9 mouse cellular contexts compared by ENCODE assay signal in the genomic region with DNA sequence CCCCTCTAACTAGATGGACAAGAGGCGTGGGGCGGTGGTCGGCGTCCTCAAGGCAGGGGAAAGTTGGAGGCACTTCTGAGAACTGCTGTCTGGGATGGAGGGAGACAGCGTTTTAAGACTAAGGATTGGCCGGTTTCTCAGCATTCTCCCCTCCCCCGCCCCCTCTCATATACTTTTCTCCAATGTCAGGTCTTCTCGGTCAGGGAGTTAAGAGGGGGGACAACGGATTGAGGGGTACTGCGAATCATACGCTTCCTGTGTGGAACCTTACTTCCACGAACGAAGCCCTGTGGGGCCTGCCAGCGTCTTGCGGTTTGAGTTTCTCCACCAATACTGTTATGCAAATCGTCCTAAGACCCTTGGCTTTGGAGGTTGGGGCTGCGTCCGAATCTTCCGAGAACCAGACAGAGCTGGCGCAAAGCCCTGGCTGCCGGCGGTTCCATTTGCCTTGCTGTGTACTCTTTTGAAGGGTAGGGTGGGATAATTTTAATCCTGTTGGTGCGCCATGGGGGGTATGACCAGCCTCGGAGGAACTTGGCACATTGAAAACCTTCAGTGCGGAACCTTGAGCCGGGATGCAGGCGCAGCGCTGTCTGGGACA. TPM values are rescaled to one million over a fixed set of nuclear protein-coding genes. Genes with fewer than 3 reads are reported as not detected.
DNase-seq lines count a peak whose midpoint lies in the region; ATAC-seq lines count a peak whose summit lies in the region.
"Had no signal": no experiment of that assay in that cellular context is flagged by ENCODE, and none has a peak within 500 bp of the region (broad histone marks: within the 10 kb centered on the region; RNA-seq: fewer than 3 reads in every experiment).

No protein-coding gene starts in this region.

- peak overlapping the region; percentile 100 for H3K4me2 ChIP-seq in limb, embryonic 11.5 days (ENCODE audit: low read depth, severe bottlenecking)
- H3K4me2 ChIP-seq in stomach, embryonic 16.5 days (ENCODE audit: low read depth, low read length), result peak overlapping the region; percentile 100

- no peaks in the 10 kb centered on the region for H3K9me3 ChIP-seq in forebrain, embryonic 10.5 days
- H3K9me3 ChIP-seq in limb, embryonic 11.5 days (ENCODE audit: control insufficient read depth, low read length), result no peaks in the 10 kb centered on the region
- no peaks in the 10 kb centered on the region for H3K9me3 ChIP-seq in midbrain, embryonic 10.5 days (replicated peaks)
- H3K9me3 ChIP-seq in stomach, embryonic 16.5 days (replicated peaks; ENCODE audit: control insufficient read depth, low read length), result no peaks in the 10 kb centered on the region

- DNase-seq in CD4-positive helper T cell, adult 2 months (ENCODE audit: low read depth, low spot score), result peak; percentile 29
- DNase-seq in R1 (ENCODE audit: low read depth, low spot score), result peak; percentile 91
- peak; percentile 46 for DNase-seq in forebrain, embryonic 10.5 days (ENCODE audit: extremely low spot score, low spot score)
- DNase-seq in heart, postnatal 4 days, result peak; percentile 12
- DNase-seq in limb, embryonic 11.5 days (ENCODE audit: low spot score), result peak; percentile 63
- DNase-seq in midbrain, embryonic 10.5 days (ENCODE audit: low spot score), result peak; percentile 62
- no peak for DNase-seq in left cerebral cortex, adult 18-20 months (ENCODE audit: low spot score in 2 of 2)

- H3K27ac ChIP-seq in forebrain, embryonic 10.5 days, result peak overlapping the region; percentile 51; the same call in 1 of the 2 replicates
- H3K27ac ChIP-seq in limb, embryonic 11.5 days (replicated peaks; ENCODE audit: low read depth, low read length), result no peak overlapping the region
- H3K27ac ChIP-seq in midbrain, embryonic 10.5 days (replicated peaks), result peak overlapping the region; percentile 72; the same call in 1 of the 2 replicates
- H3K27ac ChIP-seq in stomach, embryonic 16.5 days (ENCODE audit: low read length), result no peak overlapping the region

- WGBS in forebrain, embryonic 10.5 days, result 1% methylated on average over 28 of the region's 28 CpGs
- under 1% methylated on average over 28 of the region's 28 CpGs for WGBS in limb, embryonic 11.5 days
- under 1% methylated on average over 28 of the region's 28 CpGs for WGBS in midbrain, embryonic 10.5 days
- WGBS in stomach, embryonic 16.5 days, result 2% methylated on average over 28 of the region's 28 CpGs

- ATAC-seq in limb, embryonic 11.5 days (ENCODE audit: insufficient number of reproducible peaks, low FRiP score, low TSS enrichment, low read depth), result no peak
- ATAC-seq in stomach, embryonic 16.5 days (ENCODE audit: insufficient read depth, low FRiP score), result no peak

- peaks cover 34% of the 10 kb centered on the region for H3K4me1 ChIP-seq in forebrain, embryonic 10.5 days
- 0 out of 2 replicates have a peak, but pooled peaks cover 2% of the 10 kb centered on the region for H3K4me1 ChIP-seq in limb, embryonic 11.5 days (ENCODE audit: control insufficient read depth, insufficient read depth, low read length)
- H3K4me1 ChIP-seq in midbrain, embryonic 10.5 days, result peaks cover 34% of the 10 kb centered on the region
- H3K4me1 ChIP-seq in stomach, embryonic 16.5 days (ENCODE audit: control insufficient read depth, insufficient read depth, low read length), result 0 out of 2 replicates have a peak, but pooled peaks cover 6% of the 10 kb centered on the region

- no peaks in the 10 kb centered on the region for H3K36me3 ChIP-seq in forebrain, embryonic 10.5 days (replicated peaks)
- H3K36me3 ChIP-seq in limb, embryonic 11.5 days (ENCODE audit: control insufficient read depth, insufficient read depth, low read length), result no peaks in the 10 kb centered on the region
- no peaks in the 10 kb centered on the region for H3K36me3 ChIP-seq in midbrain, embryonic 10.5 days
- no peaks in the 10 kb centered on the region for H3K36me3 ChIP-seq in stomach, embryonic 16.5 days (ENCODE audit: control insufficient read depth, insufficient read depth, low read length)

- no peak overlapping the region for H3K9ac ChIP-seq in limb, embryonic 11.5 days (ENCODE audit: low read length)
- peak overlapping the region; percentile 75 for H3K9ac ChIP-seq in stomach, embryonic 16.5 days (ENCODE audit: low read length)

- H3K27me3 ChIP-seq in forebrain, embryonic 10.5 days (ENCODE audit: poor library complexity, severe bottlenecking), result peaks cover 68% of the 10 kb centered on the region
- peaks cover 22% of the 10 kb centered on the region for H3K27me3 ChIP-seq in limb, embryonic 11.5 days (ENCODE audit: control insufficient read depth, insufficient read depth, low read length)
- H3K27me3 ChIP-seq in midbrain, embryonic 10.5 days (ENCODE audit: low read depth, poor library complexity, severe bottlenecking), result peaks cover 56% of the 10 kb centered on the region
- H3K27me3 ChIP-seq in stomach, embryonic 16.5 days (ENCODE audit: control insufficient read depth, insufficient read depth, low read length), result peaks cover 15% of the 10 kb centered on the region

- peak overlapping the region; percentile 73 for H3K4me3 ChIP-seq in forebrain, embryonic 10.5 days
- peak overlapping the region; percentile 57 for H3K4me3 ChIP-seq in limb, embryonic 11.5 days (ENCODE audit: low read depth, low read length)
- peak overlapping the region; percentile 75 for H3K4me3 ChIP-seq in midbrain, embryonic 10.5 days
- peak overlapping the region; percentile 79 for H3K4me3 ChIP-seq in stomach, embryonic 16.5 days (replicated peaks; ENCODE audit: low read length)

RNA-seq across cellular contexts. Expression of a gene that starts 1.0 kb away (rescaled TPM):
- polyA plus RNA-seq in forebrain, embryonic 10.5 days (2016; fragmentation: Nextera tagmentation; extraction: Ambion mirVana), result 4.3 and 5.1 TPM in 2 replicates
- total RNA-seq in heart, postnatal 4 days (2021), result 10 to 100 TPM; 38.3 to 39.9 TPM
- polyA plus RNA-seq in limb, embryonic 11.5 days (2014; fragmentation: Nextera tagmentation; extraction: Ambion mirVana), result 9.1 and 10.4 TPM in 2 replicates
- polyA plus RNA-seq in midbrain, embryonic 10.5 days (2016; fragmentation: Nextera tagmentation; extraction: Ambion mirVana), result 3.5 and 5.1 TPM in 2 replicates
- 5.4 and 6.8 TPM in 2 replicates for polyA plus RNA-seq in stomach, embryonic 16.5 days (2015; fragmentation: Nextera tagmentation; extraction: Ambion mirVana)
- total RNA-seq in left cerebral cortex, adult 18-20 months (2021), result 10 to 100 TPM; 13.3 to 15.4 TPM

RNA-seq across cellular contexts. Expression of a gene that starts 37.3 kb away (rescaled TPM):
- polyA plus RNA-seq in forebrain, embryonic 10.5 days (2016; fragmentation: Nextera tagmentation; extraction: Ambion mirVana), result 0.14 and 0.24 TPM in 2 replicates
- total RNA-seq in heart, postnatal 4 days (2021), result under 1 TPM in 1 of 2 experiments, not detected in 1; 0.33 TPM
- polyA plus RNA-seq in limb, embryonic 11.5 days (2014; fragmentation: Nextera tagmentation; extraction: Ambion mirVana), result 0.17 TPM in 2 replicates
- polyA plus RNA-seq in midbrain, embryonic 10.5 days (2016; fragmentation: Nextera tagmentation; extraction: Ambion mirVana), result 0.21 and 0.27 TPM in 2 replicates
- 0.44 TPM in 1 of 2 replicates, not detected in the other for polyA plus RNA-seq in stomach, embryonic 16.5 days (2015; fragmentation: Nextera tagmentation; extraction: Ambion mirVana)
- total RNA-seq in left cerebral cortex, adult 18-20 months (2021), result not detected
- total RNA-seq: layer of hippocampus, postnatal 25 days had no signal

Comparison
In these comparisons a context has a peak if more than half of its experiments do, and no peak if none do; other contexts are left out.
1. DNase-seq: peak in CD4-positive helper T cell, adult 2 months (single experiment), R1 (single experiment), forebrain, embryonic 10.5 days (single experiment), heart, postnatal 4 days (single experiment), limb, embryonic 11.5 days (single experiment) and midbrain, embryonic 10.5 days (single experiment); none in left cerebral cortex, adult 18-20 months (0 of 2).
2. H3K27ac ChIP-seq: peak in forebrain, embryonic 10.5 days (single experiment) and midbrain, embryonic 10.5 days (single experiment); none in limb, embryonic 11.5 days (single experiment) and stomach, embryonic 16.5 days (single experiment).
3. Peak in every context shown above with its lines, with median percentiles within 50 percentile points of each other: H3K4me3 ChIP-seq.